Mouse (Mus musculus) heart, embryonic 15.5 days (tissue): Measurements from ENCODE around the gene V1rd19. TPM values are rescaled to one million over a fixed set of nuclear protein-coding genes. Genes with fewer than 3 reads are reported as not detected.
"Not testable (repeated sequence)": the region's sequence is repeated elsewhere in the genome, so short reads cannot be mapped to it uniquely, and the experiment has no call there.

Source experiments
- ATAC-seq: fragments of 200-750 bp; cut with Nextera tagmentation; replicated peaks from 2 replicates; pipeline ENCODE4 v1.8.0; 2017; ENCODE audit warnings: low read depth, moderate TSS enrichment; ENCODE audit not compliant: insufficient number of reproducible peaks, insufficient read depth, low FRiP score
- H3K27ac ChIP-seq: fragments of 300-500 bp; sonication (generic); 2 replicates; pipeline ENCODE4 v1.5.1; 2015; ENCODE audit warnings: mild to moderate bottlenecking, inconsistent platforms
- H3K27me3 ChIP-seq: fragments of 300-500 bp; sonication (generic); 2 replicates; pipeline ENCODE4 v1.6.1; 2015; ENCODE audit warnings: inconsistent platforms
- H3K36me3 ChIP-seq: fragments of 300-500 bp; sonication (generic); 2 replicates; pipeline ENCODE4 v1.6.1; 2015; ENCODE audit warnings: mild to moderate bottlenecking, inconsistent platforms
- H3K4me1 ChIP-seq: fragments of 300-500 bp; sonication (generic); replicated peaks from 2 replicates; pipeline ENCODE4 v1.6.1; 2015; ENCODE audit warnings: inconsistent platforms
- H3K4me2 ChIP-seq: fragments of 300-500 bp; sonication (generic); 2 replicates; pipeline ENCODE4 v1.6.1; 2015; ENCODE audit warnings: inconsistent platforms, mild to moderate bottlenecking, moderate library complexity
- H3K4me3 ChIP-seq: fragments of 300-500 bp; sonication (generic); 2 replicates; pipeline ENCODE4 v1.5.1; 2015; ENCODE audit warnings: mild to moderate bottlenecking, inconsistent platforms
- H3K9ac ChIP-seq: fragments of 300-500 bp; sonication (generic); 2 replicates; pipeline ENCODE4 v1.6.1; 2015; ENCODE audit warnings: mild to moderate bottlenecking, inconsistent platforms
- H3K9me3 ChIP-seq: fragments of 300-500 bp; sonication (generic); replicated peaks from 2 replicates; pipeline ENCODE4 v1.6.1; 2016; ENCODE audit warnings: inconsistent platforms
- WGBS: fragments of 180-500 bp; shearing (Covaris S2); methylation state at CpG from one replicate; pipeline ENCODE4 v1.1.7; 2015; ENCODE audit warnings: mixed read lengths; 5-methylcytosine and 5-hydroxymethylcytosine counted together
- polyA plus RNA-seq: library from polyadenylated mRNA; unstranded; fragments of >200 nt; fragmentation: Nextera tagmentation; extraction: Ambion mirVana; gene quantifications from 2 replicates; pipeline ENCODE4 v1.2.1, GENCODE M21; 2015

The V1rd19 gene
- polyA plus RNA-seq: not detected in 2 replicates

- Histone ChIP-seq H3K4me2 (no peak within 1 kb of the TSS), H3K4me3 (no peak within 1 kb of the TSS), H3K4me1 (no peaks in the 10 kb centered on the region), H3K9me3 (no peaks in the 10 kb centered on the region; the same call in none of the 2 replicates), H3K36me3 (no peaks in the 10 kb centered on the region), H3K27me3 (no peaks in the 10 kb centered on the region), H3K27ac (no peak within 1 kb of the TSS), H3K9ac (no peak within 1 kb of the TSS)
- no peak for ATAC-seq
- WGBS: 53% methylated on average over 2 of the region's 2 CpGs
Observed at GRCm38 (mm10) chr7:24001391-24001790, at the start of gene V1rd19. Gene V1rd19, plus strand, starts transcription at chr7:24001691.

GRCm38 (mm10) chr7:23968044-23968443 lies 33.4 kb upstream of the V1rd19 start:
- H3K36me3 ChIP-seq, H3K9me3 ChIP-seq, H3K4me1 ChIP-seq, H3K4me3 ChIP-seq, H3K27ac ChIP-seq, H3K4me2 ChIP-seq, H3K9ac ChIP-seq, ATAC-seq, H3K27me3 ChIP-seq: not testable (repeated sequence)
- 42% methylated on average over 3 of the region's 3 CpGs for WGBS

GRCm38 (mm10) chr7:23974315-23974714 lies 27.2 kb upstream of the V1rd19 start, which contains the start of gene Vmn1r181:
Gene Vmn1r181, plus strand, starts transcription at chr7:23974615.
- ATAC-seq, H3K36me3 ChIP-seq, H3K27ac ChIP-seq, H3K4me1 ChIP-seq, H3K9me3 ChIP-seq, H3K9ac ChIP-seq, H3K4me2 ChIP-seq, H3K27me3 ChIP-seq, H3K4me3 ChIP-seq: not testable (repeated sequence)
- 74% methylated on average over 9 of the region's 9 CpGs for WGBS

- Histone ChIP-seq H3K4me3 (no peak within 1 kb of the TSS), H3K9me3 (no peaks in the 10 kb centered on the region), H3K4me1 (no peaks in the 10 kb centered on the region), H3K36me3 (no peaks in the 10 kb centered on the region), H3K27ac (no peak within 1 kb of the TSS), H3K9ac (no peak within 1 kb of the TSS), H3K4me2 (no peak within 1 kb of the TSS), H3K27me3 (no peaks in the 10 kb centered on the region)
- 65% methylated on average over 4 of the region's 4 CpGs for WGBS
- ATAC-seq: no peak
Observed at GRCm38 (mm10) chr7:24052660-24053304, 51.3 kb downstream of the V1rd19 start, which contains the start of gene Vmn1r183. Gene Vmn1r183, plus strand, starts transcription at chr7:24053254.

Other genes starting within 250 kb of the V1rd19 start
- gene Vmn1r174, start 249.4 kb upstream of the V1rd19 start, polyA plus RNA-seq: not detected in 2 replicates
- gene Vmn1r175, start 191.0 kb upstream of the V1rd19 start, polyA plus RNA-seq: not detected in 2 replicates
- not detected in 2 replicates for gene Vmn1r176, start 164.3 kb upstream of the V1rd19 start, polyA plus RNA-seq
- gene Vmn1r177, start 135.2 kb upstream of the V1rd19 start, polyA plus RNA-seq: not detected in 2 replicates
- not detected in 2 replicates for gene Vmn1r178, start 109.7 kb upstream of the V1rd19 start, polyA plus RNA-seq
- not detected in 2 replicates for gene Vmn1r179, start 74.7 kb upstream of the V1rd19 start, polyA plus RNA-seq
- gene Vmn1r180, start 51.1 kb upstream of the V1rd19 start, polyA plus RNA-seq: not detected in 2 replicates
- not detected in 2 replicates for gene Vmn1r181, start 27.1 kb upstream of the V1rd19 start, polyA plus RNA-seq
- gene Vmn1r183, start 51.6 kb downstream of the V1rd19 start, polyA plus RNA-seq: not detected in 2 replicates
- 11.5 and 14.2 TPM in 2 replicates for gene Zfp180, start 80.2 kb downstream of the V1rd19 start, polyA plus RNA-seq
- gene Zfp112, start 110.6 kb downstream of the V1rd19 start, polyA plus RNA-seq: 5.3 and 6.3 TPM in 2 replicates
- gene Zfp235, start 132.5 kb downstream of the V1rd19 start, polyA plus RNA-seq: 7.8 and 8.9 TPM in 2 replicates
- gene Zfp114, start 173.4 kb downstream of the V1rd19 start, polyA plus RNA-seq: 3.0 and 3.4 TPM in 2 replicates
- gene Zfp111, start 209.8 kb downstream of the V1rd19 start, polyA plus RNA-seq: 5.9 and 6.4 TPM in 2 replicates
- gene Zfp109, start 235.9 kb downstream of the V1rd19 start, polyA plus RNA-seq: 2.9 and 3.5 TPM in 2 replicates